Mouse (Mus musculus): Measurements from ENCODE around the gene Mtmr12.

The Mtmr12 gene

DNA sequence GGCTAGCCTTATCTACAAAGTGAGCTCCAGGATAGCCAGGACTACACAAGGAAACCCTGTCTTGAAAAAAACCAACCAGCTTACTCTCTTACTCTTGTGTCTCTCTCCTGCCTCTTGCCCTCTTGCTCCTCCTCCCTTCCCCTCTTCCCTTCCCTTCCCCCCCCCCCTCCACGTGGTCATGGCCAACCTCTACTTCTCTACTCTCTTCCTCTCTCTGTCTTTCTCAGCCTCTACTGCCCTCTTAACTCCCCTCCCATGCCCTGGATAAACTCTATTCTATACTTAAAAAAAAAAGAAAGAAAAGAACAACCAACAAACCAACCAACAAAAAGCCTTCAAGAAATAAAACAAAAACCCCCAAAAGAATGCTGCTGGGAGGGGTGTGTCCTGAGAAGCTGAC, 30.7 kb downstream of the Mtmr12 start:
- no peak for DNase-seq (ENCODE audit: low read depth, low spot score)

DNA sequence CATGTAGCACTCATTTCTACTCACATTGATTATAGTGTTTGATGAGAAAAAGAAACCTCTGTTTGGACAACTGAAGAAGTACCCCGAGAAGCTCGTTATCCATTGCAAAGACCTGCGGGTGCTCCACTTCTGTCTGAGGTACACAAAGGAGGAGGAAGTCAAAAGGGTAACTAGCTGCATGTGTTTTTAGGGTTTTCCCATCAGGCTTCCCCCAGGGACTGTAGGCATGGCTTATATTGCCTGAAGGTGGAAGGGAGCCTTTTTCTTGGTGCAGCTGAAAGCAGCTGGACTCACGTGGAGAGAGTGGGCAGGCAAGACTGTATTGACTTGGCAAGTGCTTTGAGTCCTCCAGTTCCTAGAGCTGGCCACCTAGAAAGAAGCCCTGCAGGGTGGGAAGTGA, 31.2 kb downstream of the Mtmr12 start:
- no peak for DNase-seq (ENCODE audit: low read depth, low spot score)

DNA sequence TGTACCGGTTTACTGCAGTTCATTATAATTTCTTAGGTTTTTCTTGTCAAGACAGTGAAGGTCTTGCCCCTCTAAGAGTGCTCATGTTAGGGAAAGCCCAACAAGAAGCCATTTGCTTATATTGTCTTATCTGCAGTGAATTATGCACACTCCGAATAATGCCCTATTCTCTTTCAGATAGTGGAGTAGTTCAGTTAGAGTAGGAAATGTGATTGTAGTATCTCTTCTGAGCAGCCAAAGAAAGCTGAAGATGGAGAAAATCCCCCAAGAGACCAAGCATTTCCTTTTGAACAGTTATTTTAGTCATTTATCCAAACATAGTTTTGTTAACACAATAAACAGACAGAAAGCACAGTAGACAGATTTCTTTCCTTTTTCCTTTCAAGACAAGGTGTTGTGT, 32.1 kb downstream of the Mtmr12 start:
- DNase-seq (ENCODE audit: low read depth, low spot score) = no peak

DNA sequence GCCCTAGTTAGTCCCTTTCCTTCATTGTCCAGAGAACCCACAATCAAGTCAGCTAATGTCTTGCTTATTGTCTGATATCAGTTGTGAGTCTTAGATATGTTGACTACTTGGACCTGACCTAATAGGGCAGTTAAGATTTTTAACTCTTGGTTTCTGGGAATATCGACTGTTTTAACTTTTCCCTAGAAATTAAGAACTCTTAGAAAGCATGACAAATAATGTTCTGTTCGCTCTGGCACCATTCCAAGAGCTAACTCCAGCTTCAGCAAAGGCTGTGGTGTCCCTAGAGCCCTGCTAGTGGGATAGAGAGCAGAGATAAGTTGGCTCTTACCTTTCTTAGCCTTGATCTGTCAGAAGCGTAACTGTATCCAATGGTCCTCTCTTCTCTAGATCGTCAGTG, 32.7 kb downstream of the Mtmr12 start:
- no peak for DNase-seq (ENCODE audit: low read depth, low spot score)

DNA sequence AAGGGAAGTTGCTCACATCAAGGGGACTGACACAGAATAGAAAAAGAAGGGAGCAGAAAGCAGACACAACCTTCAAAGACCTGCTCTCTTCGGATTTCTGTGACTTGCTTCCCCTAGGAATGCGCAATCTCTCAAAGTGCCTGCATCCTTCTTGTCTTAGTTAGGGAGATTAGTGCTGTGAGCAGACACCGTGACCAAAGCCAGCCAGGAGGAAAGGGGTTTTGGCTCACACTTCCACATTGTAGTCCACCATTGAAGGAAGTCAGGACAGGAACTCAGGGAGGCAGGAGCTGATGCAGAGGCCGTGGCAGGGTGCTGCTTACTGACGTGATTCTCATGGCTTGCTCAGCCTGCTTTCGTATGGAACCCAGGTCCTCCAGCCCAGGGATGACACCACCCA, 33.5 kb downstream of the Mtmr12 start:
- no peak for DNase-seq (ENCODE audit: low read depth, low spot score)

DNA sequence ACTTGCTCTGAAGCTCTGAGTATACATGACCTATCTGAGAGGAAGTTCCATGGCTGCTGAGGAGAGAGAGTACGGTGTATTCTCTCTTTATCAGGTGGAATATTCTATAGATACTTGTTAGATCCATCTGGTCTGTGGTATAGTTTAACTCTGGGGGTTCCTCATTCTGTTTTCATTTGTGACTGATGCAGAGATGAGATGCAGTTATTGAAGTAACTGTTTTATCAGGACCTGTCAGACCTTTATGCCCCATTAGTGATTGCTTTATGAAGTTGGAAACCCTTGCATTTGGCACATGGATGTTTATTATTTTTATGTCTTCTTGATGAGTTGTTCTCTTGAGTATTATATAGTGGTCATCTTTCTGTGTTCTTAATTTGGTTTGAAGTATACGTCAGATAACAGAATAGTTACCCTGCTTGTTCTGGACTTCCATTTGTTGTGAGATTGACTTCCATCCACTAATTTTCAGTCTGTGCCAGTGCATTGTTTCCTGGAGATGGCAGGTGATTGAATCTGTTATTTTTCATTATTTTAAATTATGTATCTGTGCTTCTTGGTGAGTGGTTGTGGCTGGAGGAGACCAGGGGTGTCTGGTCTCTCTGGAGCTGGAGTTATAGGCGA, 36.0 kb downstream of the Mtmr12 start:
- DNase-seq (ENCODE audit: low read depth, low spot score) = no peak

DNA sequence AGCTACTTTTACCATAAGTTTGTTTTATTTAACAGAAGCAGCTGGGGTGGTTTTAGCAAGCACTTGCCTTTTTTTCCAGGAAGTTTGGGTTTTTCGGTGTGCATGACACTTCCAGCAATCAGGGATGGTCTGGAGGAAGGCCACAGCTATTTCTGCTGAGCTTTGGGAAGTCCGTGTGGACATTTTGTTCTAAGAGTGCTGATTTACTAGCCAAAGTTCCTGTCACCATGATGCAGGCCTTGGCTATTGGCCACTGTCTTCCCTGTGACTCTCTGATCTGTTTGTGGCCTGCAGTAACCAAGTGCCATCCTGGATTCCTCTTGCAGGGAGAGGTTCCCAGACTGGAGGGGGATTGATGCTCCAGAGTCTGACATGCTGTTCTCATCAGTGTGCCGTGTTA, 39.0 kb downstream of the Mtmr12 start:
- DNase-seq (ENCODE audit: low read depth, low spot score) = peak; percentile 41

DNA sequence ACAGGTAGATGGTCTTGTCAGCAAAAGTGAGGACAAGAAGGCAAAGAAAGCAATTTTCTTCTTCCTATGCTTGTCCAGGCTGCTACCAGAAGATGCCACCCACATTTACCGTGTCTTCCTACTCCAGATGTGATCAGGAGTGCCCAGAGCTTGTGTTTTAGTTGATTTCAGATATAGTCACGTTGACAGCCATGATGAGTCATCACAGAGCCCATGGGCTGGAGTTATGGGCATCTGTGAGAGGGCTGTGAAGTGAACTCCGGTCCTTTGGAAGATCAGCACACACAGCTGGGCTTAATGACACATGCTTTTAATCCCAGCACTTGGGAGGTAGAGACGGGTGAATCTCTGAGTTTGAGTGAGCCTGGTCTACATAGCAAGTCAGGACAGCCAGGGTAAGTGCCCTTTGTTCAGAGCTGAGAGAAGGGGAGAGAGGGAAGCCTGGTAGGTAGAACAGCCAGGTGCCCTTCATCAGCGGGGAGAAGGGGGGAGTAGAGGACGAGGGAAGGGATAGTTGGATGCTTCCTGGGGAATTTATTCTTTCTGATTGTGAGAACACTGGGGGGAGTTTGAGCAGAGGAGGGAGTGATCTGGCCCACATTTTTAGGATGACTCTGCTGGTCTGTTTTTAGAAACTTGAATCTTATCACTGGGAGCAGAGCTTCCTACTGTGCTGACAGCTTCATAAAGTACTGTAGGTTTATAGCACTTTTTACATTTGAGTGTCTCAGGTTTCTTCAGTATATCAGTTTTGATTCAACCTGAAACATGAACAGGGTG, 40.9 kb downstream of the Mtmr12 start:
- DNase-seq (ENCODE audit: low read depth, low spot score) = peak; percentile 85

DNA sequence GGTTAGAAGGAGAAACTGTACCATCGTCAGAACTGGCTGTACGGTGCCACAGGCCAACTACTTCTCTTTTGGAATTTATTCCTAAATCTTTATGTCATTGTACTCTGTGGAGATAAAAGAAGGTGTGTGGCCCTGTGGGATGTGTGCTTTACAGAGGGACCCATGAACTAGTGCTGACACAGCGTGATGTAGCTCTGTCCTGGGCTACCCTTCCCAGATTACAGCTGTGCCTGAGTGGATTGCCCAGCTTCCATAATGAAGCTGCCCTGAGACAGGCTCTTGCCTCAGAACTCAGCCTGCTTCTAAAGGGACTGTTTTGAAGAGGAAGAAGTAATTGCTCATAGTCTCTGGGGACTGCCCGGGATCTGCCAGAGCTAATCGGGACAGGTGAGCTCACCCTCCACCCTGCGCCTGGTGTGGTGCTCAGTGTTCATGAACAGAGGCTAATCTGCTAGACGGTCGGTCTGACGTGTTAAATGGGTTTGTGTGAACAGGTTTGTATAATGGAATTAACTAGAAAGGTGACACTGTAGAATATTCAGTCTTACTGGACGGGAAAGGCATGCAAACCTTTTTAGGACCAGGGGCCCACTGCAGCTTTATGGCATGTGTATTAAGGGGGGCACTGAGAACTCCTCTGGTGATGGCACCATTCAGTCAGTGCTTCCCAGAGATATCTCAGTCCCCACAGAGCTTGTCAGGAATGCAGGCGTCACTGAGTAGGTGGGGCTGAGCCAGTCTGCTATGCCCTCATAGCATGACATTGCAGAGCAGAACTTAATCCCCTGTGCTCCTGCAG, 41.7 kb downstream of the Mtmr12 start:
- peak; percentile 63 for DNase-seq (ENCODE audit: low read depth, low spot score)

DNA sequence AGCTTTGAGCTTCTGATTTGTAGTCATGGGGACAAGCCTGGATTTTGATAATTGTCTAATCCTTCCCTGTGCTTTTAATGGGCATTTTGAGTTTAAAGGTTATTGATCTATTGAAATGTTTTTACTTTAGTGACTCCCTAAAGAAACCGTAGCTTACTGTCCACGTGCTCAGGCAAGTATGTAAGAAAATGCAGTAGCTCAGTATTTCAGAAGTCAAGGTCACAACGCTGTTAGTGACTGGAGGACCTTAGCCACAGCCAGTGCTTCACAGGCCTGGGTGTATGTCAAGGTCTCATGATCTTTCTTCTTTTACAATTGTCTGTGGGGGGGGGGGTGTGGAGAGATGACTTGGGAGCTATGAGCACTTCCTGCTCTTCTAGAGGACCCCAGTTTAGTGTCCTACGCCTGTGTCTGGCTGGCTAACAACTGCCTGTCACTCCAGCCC, 42.4 kb downstream of the Mtmr12 start:
- no peak for DNase-seq (ENCODE audit: low read depth, low spot score)

DNA sequence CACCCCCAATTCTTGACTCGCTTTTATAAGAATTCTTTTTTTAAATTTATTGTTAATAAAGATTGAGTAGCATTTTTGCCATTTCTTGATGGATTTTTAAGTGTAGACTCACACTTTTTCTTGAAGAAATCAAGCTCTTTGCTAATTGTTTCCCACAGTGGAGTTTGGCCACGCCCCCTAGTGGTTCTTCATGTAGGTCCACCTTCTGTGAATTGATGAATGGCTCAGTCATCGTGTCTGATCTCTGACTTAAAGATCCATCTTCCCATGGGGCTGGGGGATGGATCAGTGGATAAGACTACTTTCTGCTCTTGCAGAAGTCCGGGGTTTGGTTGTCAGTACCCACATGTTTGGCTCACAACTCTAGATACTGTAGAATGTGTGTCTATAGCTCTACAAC, 43.5 kb downstream of the Mtmr12 start:
- peak; percentile 73 for DNase-seq (ENCODE audit: low read depth, low spot score)

DNA sequence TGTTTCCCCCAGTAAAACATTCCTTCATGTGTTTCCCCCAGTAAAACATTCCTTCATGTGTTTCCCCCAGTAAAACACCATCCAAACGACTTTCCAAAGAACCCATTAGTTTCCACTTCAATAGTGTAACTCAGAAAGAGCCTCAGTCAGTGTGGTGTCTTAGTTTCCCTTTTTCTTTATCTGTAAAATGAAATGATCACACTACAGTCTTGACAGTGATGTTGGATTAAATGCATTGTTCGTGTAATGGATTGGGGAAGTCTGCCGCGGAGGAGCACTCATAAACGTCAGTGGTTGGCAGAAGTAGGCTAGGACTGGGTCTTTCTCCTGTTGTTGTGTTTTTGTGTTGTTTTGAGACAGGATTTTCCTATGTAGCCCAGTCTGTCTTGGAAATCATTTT, 45.5 kb downstream of the Mtmr12 start:
- no peak for DNase-seq (ENCODE audit: low read depth, low spot score)

DNA sequence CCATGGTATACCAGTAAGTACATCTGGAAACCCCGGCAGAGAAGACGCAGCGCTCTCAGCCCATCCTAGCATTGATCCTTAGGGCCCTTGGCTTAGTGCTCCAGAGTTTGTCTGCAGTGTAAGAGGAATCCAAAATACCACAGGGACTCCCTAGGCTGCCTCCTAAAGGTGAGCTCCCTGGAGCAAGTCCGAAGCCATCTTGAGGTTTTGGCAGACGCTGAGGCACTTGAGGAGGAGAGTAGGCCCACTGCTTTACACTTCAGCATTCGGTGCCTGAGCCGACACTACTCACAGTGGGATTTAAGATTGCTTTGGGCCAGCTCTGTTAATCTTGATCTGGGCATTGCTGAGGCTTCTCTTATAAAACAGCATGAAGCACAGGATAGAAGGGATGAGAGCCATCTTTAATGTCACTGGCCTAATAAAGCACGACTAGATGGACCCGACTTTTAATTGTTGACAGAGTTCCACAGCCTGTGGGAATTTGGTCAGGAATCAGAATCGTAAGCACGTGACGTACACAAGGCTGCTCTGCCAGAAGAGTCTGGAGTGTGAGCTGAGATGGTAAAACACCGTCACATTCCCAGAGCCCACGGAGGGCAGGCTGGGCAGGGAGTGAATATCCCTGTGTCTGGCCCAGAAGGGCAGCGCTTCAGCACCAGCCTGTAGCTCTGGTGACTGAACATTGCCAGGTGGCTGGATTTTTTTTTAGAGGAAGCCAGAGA, 46.8 kb downstream of the Mtmr12 start:
- DNase-seq (ENCODE audit: low read depth, low spot score) = no peak

DNA sequence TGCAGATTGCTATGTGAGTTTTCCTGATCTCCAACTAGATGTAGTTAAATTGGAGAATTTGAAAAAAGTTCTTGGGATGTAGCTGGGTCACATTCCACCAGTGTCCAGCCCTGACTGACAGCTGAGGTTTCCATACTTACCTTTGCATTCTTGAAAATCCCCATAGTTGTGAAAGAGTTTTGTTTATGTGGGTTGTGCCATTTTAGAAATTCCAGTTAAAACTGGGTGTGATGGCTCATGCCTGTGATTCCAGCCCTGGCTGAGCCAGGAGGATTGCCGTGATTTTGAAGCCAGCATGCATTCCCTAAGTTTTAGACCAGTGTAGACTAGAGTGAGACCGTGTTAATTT, 47.3 kb downstream of the Mtmr12 start:
- DNase-seq (ENCODE audit: low read depth, low spot score) = no peak

DNA sequence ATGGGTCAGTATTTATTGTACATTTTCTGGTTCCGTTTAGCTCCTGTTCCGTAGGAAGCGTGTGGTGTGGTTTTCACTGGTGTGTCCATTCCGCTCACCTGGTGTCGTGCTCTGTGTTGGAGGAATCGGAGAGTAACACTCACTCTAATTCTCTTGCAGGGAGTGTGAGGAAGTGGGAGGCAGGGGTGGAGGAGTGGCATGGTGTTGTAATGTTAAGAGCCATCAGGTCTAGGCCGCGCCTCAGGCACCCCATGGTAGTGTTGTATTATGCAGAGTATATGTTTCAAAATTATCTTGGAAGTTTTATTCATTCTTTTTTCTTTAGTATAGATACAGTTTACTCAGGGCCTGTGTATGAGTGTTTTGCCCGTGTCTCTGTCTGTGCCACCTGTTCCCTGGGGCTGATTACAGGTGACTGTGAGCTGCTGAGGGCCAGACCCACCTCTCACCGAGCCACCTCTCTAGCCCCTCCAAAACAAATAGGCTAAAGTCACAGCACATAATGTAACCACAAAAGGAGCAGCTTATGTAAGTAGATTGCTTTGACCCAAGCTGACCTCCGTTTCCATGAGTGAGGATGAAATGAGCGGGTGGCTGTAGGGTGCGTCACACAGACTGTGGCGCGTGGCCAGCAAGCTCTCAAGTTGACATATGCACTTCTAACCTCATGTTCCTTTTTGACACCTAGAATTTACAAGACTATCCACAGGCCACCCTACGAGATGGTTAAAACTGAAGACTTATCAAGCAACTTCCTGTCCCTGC, 53.1 kb downstream of the Mtmr12 start:
- no peak for DNase-seq (ENCODE audit: low read depth, low spot score)

DNA sequence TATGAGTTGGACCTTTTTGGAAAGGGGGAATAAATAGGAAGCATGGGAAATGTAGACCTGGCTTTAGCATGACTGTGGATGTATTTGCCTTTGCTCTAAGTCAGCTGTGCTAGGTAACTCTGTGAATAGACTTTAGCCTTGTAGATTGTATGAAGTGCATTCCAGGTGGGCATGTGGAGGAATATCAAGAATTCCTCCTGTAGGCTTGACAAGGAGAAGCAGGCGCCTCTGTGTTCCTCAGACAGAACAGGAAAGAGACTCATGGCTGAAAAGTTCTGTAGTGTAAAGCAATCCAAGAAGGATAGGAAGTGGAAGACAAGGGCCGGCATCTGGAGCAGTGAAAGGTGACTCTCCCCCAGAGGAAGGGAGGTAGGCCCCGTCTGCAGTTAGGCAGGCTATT, 58.2 kb downstream of the Mtmr12 start:
- DNase-seq (ENCODE audit: low read depth, low spot score) = no peak

DNA sequence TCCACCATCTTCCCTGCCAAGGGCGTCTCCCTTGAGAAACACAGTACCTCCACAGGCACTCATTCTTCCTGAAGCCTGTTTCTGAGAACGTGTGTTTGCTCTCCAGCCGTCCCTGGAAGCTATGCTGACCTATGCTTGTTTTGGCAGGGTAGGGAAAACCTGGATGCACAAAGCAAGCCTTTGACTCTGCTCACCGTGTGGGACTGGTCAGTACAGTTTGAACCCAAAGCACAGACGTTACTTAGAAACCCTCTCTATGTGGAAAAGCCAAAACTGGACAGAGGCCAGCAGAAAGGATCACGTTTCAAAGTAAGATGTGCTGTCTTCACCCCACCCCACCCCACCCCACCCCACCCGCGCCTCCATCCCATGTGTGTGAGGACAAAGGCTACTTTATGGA, 61.6 kb downstream of the Mtmr12 start:
- DNase-seq (ENCODE audit: low read depth, low spot score) = no peak

DNA sequence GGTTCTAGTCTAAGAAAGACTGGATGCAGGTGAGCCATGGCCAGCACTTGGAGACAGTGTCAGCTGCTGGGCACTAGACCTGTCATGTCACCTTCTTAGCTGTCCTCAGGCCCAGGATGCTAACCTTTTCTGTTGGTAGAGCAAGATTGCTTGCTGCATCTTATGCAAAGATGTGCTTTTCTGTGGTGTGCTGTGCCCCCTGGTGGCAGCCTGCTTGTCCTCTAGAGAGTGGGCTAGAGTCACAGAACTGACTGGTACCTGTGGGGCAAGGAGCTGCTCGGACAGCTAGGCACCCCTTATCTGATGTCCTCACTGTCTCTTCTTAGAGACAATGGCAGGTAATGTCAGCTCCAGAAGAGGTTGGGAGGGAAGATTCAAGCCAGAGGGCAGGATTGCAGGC, 63.2 kb downstream of the Mtmr12 start:
- peak; percentile 85 for DNase-seq (ENCODE audit: low read depth, low spot score)

DNA sequence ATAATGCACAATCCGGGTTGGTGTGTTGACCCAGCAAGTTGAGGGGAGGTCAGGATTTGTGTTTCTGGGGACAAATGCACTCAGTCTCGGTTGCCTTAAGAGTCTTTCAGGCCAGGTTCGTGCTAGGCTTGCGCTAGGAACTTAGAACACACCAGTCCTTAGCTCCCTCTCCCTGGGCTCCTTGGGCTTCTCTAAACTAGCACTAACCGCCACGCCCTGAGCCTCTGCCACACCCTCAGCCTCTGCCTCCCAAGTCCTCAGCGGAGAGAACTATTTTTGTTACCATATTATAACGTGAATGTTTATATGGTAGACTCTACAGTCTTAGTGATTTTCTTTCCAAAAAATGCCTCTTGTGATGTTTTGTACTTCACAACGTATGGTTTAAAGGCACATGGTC, 66.5 kb downstream of the Mtmr12 start:
- no peak for DNase-seq (ENCODE audit: low read depth, low spot score)

DNA sequence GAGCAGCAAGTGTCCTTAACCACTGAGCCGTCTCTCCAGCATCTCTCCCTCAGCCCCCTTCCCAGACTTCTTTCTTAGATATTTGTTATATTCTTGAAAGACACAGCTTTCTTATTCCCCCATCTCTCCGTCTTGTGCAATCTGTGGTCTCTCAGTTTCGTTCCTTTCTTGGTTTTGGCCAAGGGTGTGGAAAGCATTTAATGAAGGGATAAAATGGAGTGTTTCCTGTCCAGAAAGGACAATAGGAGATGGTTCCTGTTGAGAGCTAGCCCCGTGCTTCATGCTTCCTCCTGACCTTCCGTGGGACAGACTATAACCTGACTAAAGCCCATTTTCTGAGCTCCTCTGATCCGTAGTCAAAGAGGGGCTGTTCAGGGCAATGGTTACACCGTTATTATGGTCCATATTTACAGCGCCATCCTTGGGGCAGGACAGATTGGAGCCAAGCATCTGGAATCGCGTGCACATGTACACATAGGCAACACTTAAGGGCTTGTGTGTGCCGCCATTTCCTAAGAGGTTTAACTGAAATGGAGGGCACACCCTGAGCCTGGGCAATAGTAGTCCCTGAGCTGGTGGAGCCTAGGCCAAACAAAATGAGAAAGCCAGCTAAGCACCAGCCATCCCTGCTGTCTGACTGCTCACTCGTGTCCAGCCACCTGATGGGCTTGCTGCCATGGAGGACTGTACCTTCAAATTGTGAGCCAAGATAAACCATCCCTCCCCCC, 68.7 kb downstream of the Mtmr12 start:
- DNase-seq (ENCODE audit: low read depth, low spot score) = no peak
